Mouse (Mus musculus): ENCODE results near the gene Olfr1309. TPM values are rescaled to one million over a fixed set of nuclear protein-coding genes. Genes with fewer than 3 reads are reported as not detected.
"Not testable (repeated sequence)": the region's sequence is repeated elsewhere in the genome, so short reads cannot be mapped to it uniquely, and the experiment has no call there.

Olfr1309 gene
- not detected in 2 replicates for polyA plus RNA-seq (2014; fragmentation: Nextera tagmentation; extraction: Ambion mirVana)

DNA sequence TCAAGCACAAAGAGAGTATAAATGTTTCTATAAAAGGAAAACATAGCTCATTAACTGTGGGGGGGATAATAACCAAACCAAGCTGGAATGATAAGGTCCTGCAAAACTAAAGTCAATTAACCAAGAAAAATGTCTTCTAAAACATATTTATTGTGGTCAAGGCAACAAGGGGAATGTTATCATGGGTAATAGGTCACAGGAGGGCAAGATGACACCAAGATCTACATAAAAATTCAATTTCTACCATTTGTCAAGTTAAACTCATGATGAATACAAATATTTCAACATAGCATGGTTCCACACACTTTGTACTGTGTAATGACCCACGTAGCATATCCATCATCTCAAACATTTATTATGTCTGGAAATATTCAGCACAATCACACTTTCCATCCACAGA, at the start of gene Olfr1309:
TSS of gene Olfr1309 (minus strand) at position 101 of the 400 bp plus-strand sequence.
- Histone ChIP-seq H3K9ac (ENCODE audit: low read depth, low read length) (no peak within 1 kb of the TSS), H3K4me1 (ENCODE audit: control insufficient read depth, insufficient read depth, low read length) (no peaks in the 10 kb centered on the region), H3K27ac (ENCODE audit: low read depth, low read length) (no peak within 1 kb of the TSS), H3K4me2 (replicated peaks; ENCODE audit: low read depth, low read length) (no peak within 1 kb of the TSS), H3K9me3 (ENCODE audit: control insufficient read depth, low read length) (no peaks in the 10 kb centered on the region), H3K27me3 (ENCODE audit: control insufficient read depth, insufficient read depth, low read length) (no peaks in the 10 kb centered on the region), H3K4me3 (ENCODE audit: low read length) (no peak within 1 kb of the TSS), H3K36me3 (ENCODE audit: control insufficient read depth, insufficient read depth, low read length) (no peaks in the 10 kb centered on the region)
- no peak for ATAC-seq (ENCODE audit: low FRiP score, low TSS enrichment)
- 64% methylated on average over 1 of the region's 1 CpGs for WGBS

DNA sequence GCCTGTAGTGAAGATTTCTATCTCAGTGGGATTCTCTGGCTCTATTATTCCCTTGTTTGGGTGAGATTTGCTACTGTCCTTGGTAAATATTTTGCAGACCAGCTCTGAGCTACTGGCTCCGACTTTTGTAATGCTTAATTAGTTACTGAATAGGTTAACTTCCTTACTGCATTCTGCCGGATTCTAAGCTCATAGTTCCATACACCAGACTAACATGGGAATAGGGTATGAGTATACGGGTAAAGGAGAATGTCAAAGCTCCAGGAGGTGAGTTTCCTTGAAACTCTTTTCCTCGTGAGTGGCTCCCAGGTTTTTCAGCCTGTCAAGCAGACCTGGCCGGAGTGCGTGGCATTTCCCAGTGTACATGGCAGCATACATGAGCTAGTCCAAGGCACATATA, 36.9 kb upstream of the Olfr1309 start:
- H3K9me3 ChIP-seq (ENCODE audit: control insufficient read depth, low read length); H3K36me3 ChIP-seq (ENCODE audit: control insufficient read depth, insufficient read depth, low read length); H3K4me1 ChIP-seq (ENCODE audit: control insufficient read depth, insufficient read depth, low read length); H3K27me3 ChIP-seq (ENCODE audit: control insufficient read depth, insufficient read depth, low read length); H3K9ac ChIP-seq (ENCODE audit: low read depth, low read length); ATAC-seq (ENCODE audit: low FRiP score, low TSS enrichment); H3K27ac ChIP-seq (ENCODE audit: low read depth, low read length); H3K4me2 ChIP-seq (replicated peaks; ENCODE audit: low read depth, low read length); H3K4me3 ChIP-seq (ENCODE audit: low read length): not testable (repeated sequence)
- 51% methylated on average over 6 of the region's 6 CpGs for WGBS

DNA sequence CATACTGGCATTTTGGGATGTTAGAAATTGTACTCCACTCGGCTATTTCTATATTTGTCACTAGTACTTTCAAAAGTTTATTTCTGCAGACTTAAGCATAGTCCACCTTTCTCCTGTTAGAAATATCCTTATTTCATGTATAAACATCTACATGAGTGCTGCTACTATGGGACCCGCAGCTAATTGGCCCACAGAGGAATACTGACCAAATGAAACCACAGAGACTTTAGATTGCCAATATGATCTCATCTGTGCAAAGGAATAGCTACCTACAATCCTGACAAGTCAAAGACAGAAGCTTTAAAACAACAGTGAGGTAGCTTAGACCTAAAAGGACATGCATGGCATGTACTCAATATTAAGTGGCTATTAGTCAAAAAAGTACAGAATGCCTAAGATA, 34.2 kb upstream of the Olfr1309 start, which contains the start of gene Olfr1311:
TSS of gene Olfr1311 (minus strand) at position 101 of the 400 bp plus-strand sequence.
- no peak within 1 kb of the TSS for H3K27ac ChIP-seq (ENCODE audit: low read depth, low read length)
- no peak within 1 kb of the TSS for H3K4me3 ChIP-seq (ENCODE audit: low read length)
- H3K36me3 ChIP-seq (ENCODE audit: control insufficient read depth, insufficient read depth, low read length) = no peaks in the 10 kb centered on the region
- no peak for ATAC-seq (ENCODE audit: low FRiP score, low TSS enrichment)
- no peaks in the 10 kb centered on the region for H3K4me1 ChIP-seq (ENCODE audit: control insufficient read depth, insufficient read depth, low read length)
- no peak within 1 kb of the TSS for H3K9ac ChIP-seq (ENCODE audit: low read depth, low read length)
- no peaks in the 10 kb centered on the region for H3K9me3 ChIP-seq (ENCODE audit: control insufficient read depth, low read length)
- H3K4me2 ChIP-seq (replicated peaks; ENCODE audit: low read depth, low read length) = no peak within 1 kb of the TSS
- WGBS = 89% methylated on average over 2 of the region's 2 CpGs
- H3K27me3 ChIP-seq (ENCODE audit: control insufficient read depth, insufficient read depth, low read length) = no peaks in the 10 kb centered on the region

DNA sequence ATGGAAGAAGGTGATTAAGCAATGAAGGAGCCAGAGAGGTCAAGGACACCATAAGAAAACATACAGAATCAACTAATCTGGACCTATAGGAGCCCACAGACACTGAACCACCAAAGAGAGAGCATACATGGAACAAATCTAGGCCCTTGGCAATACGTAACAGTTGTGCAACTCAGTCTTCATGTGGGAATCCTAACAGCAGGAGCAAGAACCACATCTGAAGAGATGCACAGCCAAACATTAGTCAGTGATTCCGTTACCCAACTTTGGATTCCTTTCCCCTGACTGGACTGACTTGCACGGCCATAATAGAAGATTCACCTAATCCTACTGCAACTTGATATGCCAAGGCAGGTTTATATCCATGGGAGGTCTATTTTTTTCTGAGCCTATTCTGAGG, 24.8 kb upstream of the Olfr1309 start:
- Histone ChIP-seq H3K36me3 (ENCODE audit: control insufficient read depth, insufficient read depth, low read length) (no peaks in the 10 kb centered on the region), H3K4me1 (ENCODE audit: control insufficient read depth, insufficient read depth, low read length) (no peaks in the 10 kb centered on the region), H3K4me3 (ENCODE audit: low read length) (no peak overlapping the region), H3K27ac (ENCODE audit: low read depth, low read length) (no peak overlapping the region), H3K9me3 (ENCODE audit: control insufficient read depth, low read length) (no peaks in the 10 kb centered on the region), H3K9ac (ENCODE audit: low read depth, low read length) (no peak overlapping the region), H3K4me2 (replicated peaks; ENCODE audit: low read depth, low read length) (no peak overlapping the region), H3K27me3 (ENCODE audit: control insufficient read depth, insufficient read depth, low read length) (no peaks in the 10 kb centered on the region)
- no peak for ATAC-seq (ENCODE audit: low FRiP score, low TSS enrichment)
- 79% methylated on average over 3 of the region's 3 CpGs for WGBS

DNA sequence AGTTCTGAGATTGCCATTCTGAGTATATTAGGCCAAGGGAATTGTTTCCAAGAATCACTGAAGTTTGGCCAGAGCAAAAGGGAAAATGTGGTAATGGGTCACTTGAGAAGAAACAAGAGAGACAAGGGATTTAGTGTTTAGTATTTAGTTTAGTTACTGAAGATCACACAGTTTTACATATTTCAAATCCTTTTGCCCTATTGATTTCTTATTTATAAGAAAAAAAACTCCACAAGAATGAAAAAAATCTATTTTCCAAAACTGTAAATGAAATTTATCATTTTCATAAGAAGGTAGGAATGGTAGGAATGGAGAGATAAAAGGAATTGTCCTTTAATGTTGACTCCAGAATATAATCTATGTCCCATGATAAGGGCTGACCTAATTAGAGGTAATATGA, 22.5 kb upstream of the Olfr1309 start, which contains the start of gene Olfr1310:
TSS of gene Olfr1310 (minus strand) at position 101 of the 400 bp plus-strand sequence.
- no peak within 1 kb of the TSS for H3K4me3 ChIP-seq (ENCODE audit: low read length)
- no peaks in the 10 kb centered on the region for H3K27me3 ChIP-seq (ENCODE audit: control insufficient read depth, insufficient read depth, low read length)
- H3K9me3 ChIP-seq (ENCODE audit: control insufficient read depth, low read length) = no peaks in the 10 kb centered on the region
- no peak within 1 kb of the TSS for H3K9ac ChIP-seq (ENCODE audit: low read depth, low read length)
- H3K4me1 ChIP-seq (ENCODE audit: control insufficient read depth, insufficient read depth, low read length) = no peaks in the 10 kb centered on the region
- no peak within 1 kb of the TSS for H3K27ac ChIP-seq (ENCODE audit: low read depth, low read length)
- no peaks in the 10 kb centered on the region for H3K36me3 ChIP-seq (ENCODE audit: control insufficient read depth, insufficient read depth, low read length)
- no peak for ATAC-seq (ENCODE audit: low FRiP score, low TSS enrichment)
- H3K4me2 ChIP-seq (replicated peaks; ENCODE audit: low read depth, low read length) = no peak within 1 kb of the TSS

DNA sequence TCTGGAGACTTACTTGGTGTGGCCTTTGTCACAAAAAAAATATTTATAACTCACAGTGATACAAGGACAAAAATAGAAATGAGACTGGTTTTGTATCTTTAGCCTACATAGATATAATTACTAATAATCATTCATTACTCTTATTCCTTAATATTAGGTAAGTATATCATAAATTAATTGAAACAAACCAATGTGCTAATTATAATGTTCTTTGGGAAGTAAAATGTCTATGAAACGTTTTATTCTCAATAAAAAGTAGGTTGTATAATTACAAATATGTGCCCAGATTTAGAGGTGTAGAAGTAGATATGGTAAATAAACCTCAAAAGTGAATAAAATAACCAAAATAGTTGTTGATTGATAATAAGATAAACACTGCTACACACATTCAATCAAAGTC, 25.2 kb downstream of the Olfr1309 start, which contains the start of gene Olfr1308:
TSS of gene Olfr1308 (minus strand) at position 101 of the 400 bp plus-strand sequence.
- 67% methylated on average over 1 of the region's 1 CpGs for WGBS
- no peaks in the 10 kb centered on the region for H3K27me3 ChIP-seq (ENCODE audit: control insufficient read depth, insufficient read depth, low read length)
- no peak for ATAC-seq (ENCODE audit: low FRiP score, low TSS enrichment)
- no peak within 1 kb of the TSS for H3K27ac ChIP-seq (ENCODE audit: low read depth, low read length)
- no peaks in the 10 kb centered on the region for H3K9me3 ChIP-seq (ENCODE audit: control insufficient read depth, low read length)
- no peak within 1 kb of the TSS for H3K4me2 ChIP-seq (replicated peaks; ENCODE audit: low read depth, low read length)
- no peak within 1 kb of the TSS for H3K4me3 ChIP-seq (ENCODE audit: low read length)
- no peak within 1 kb of the TSS for H3K9ac ChIP-seq (ENCODE audit: low read depth, low read length)
- H3K4me1 ChIP-seq (ENCODE audit: control insufficient read depth, insufficient read depth, low read length) = no peaks in the 10 kb centered on the region
- H3K36me3 ChIP-seq (ENCODE audit: control insufficient read depth, insufficient read depth, low read length) = no peaks in the 10 kb centered on the region

DNA sequence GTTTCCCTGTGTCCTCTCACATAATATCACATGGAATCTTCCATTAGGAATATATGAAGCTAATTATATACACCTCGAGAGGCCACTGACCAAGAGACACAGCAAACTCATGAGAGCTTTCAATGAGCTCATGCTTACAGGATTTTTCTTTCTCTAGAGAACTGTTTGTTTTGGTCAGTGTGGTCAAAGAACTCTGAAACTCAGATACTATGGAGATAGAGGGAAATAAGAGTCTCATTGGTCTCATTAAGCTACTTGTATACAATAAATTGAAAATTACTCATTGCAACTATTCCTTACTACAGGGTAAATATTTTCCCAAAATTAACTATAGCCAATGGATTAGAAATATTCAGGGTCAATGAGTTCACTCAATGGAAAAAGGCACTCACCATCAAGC, 40.7 kb downstream of the Olfr1309 start, which contains the start of gene Olfr1307:
TSS of gene Olfr1307 (minus strand) at position 101 of the 400 bp plus-strand sequence.
- Histone ChIP-seq H3K27ac (ENCODE audit: low read depth, low read length) (no peak within 1 kb of the TSS), H3K4me3 (ENCODE audit: low read length) (no peak within 1 kb of the TSS), H3K27me3 (ENCODE audit: control insufficient read depth, insufficient read depth, low read length) (no peaks in the 10 kb centered on the region), H3K9me3 (ENCODE audit: control insufficient read depth, low read length) (no peaks in the 10 kb centered on the region), H3K4me2 (replicated peaks; ENCODE audit: low read depth, low read length) (no peak within 1 kb of the TSS), H3K36me3 (ENCODE audit: control insufficient read depth, insufficient read depth, low read length) (no peaks in the 10 kb centered on the region), H3K4me1 (ENCODE audit: control insufficient read depth, insufficient read depth, low read length) (no peaks in the 10 kb centered on the region), H3K9ac (ENCODE audit: low read depth, low read length) (no peak within 1 kb of the TSS)
- no peak for ATAC-seq (ENCODE audit: low FRiP score, low TSS enrichment)
- 85% methylated on average over 1 of the region's 1 CpGs for WGBS

Other genes with a start within 250 kb of the Olfr1309 start
- not detected in 2 replicates for gene Olfr1301, start 239.3 kb downstream of the Olfr1309 start, polyA plus RNA-seq (2014; fragmentation: Nextera tagmentation; extraction: Ambion mirVana)
- gene Olfr1302, start 212.9 kb downstream of the Olfr1309 start, polyA plus RNA-seq (2014; fragmentation: Nextera tagmentation; extraction: Ambion mirVana) = not detected in 2 replicates
- not detected in 2 replicates for gene Olfr1303, start 169.9 kb downstream of the Olfr1309 start, polyA plus RNA-seq (2014; fragmentation: Nextera tagmentation; extraction: Ambion mirVana)
- not detected in 2 replicates for gene Olfr1305, start 113.1 kb downstream of the Olfr1309 start, polyA plus RNA-seq (2014; fragmentation: Nextera tagmentation; extraction: Ambion mirVana)
- not detected in 2 replicates for gene Olfr1306, start 74.0 kb downstream of the Olfr1309 start, polyA plus RNA-seq (2014; fragmentation: Nextera tagmentation; extraction: Ambion mirVana)
- not detected in 2 replicates for gene Olfr1307, start 40.8 kb downstream of the Olfr1309 start, polyA plus RNA-seq (2014; fragmentation: Nextera tagmentation; extraction: Ambion mirVana)
- not detected in 2 replicates for gene Olfr1308, start 25.3 kb downstream of the Olfr1309 start, polyA plus RNA-seq (2014; fragmentation: Nextera tagmentation; extraction: Ambion mirVana)
- gene Olfr1310, start 22.4 kb upstream of the Olfr1309 start, polyA plus RNA-seq (2014; fragmentation: Nextera tagmentation; extraction: Ambion mirVana) = not detected in 2 replicates
- gene Olfr1311, start 34.1 kb upstream of the Olfr1309 start, polyA plus RNA-seq (2014; fragmentation: Nextera tagmentation; extraction: Ambion mirVana) = not detected in 2 replicates
- not detected in 2 replicates for gene Olfr1312, start 60.0 kb upstream of the Olfr1309 start, polyA plus RNA-seq (2014; fragmentation: Nextera tagmentation; extraction: Ambion mirVana)
- gene Olfr1313, start 87.6 kb upstream of the Olfr1309 start, polyA plus RNA-seq (2014; fragmentation: Nextera tagmentation; extraction: Ambion mirVana) = not detected in 2 replicates
- gene Olfr1314, start 106.5 kb upstream of the Olfr1309 start, polyA plus RNA-seq (2014; fragmentation: Nextera tagmentation; extraction: Ambion mirVana) = not detected in 2 replicates
- gene Olfr1315-ps1, start 125.2 kb upstream of the Olfr1309 start, polyA plus RNA-seq (2014; fragmentation: Nextera tagmentation; extraction: Ambion mirVana) = not detected in 2 replicates
- not detected in 2 replicates for gene Olfr1316, start 144.7 kb upstream of the Olfr1309 start, polyA plus RNA-seq (2014; fragmentation: Nextera tagmentation; extraction: Ambion mirVana)
- gene Olfr1317, start 150.0 kb upstream of the Olfr1309 start, polyA plus RNA-seq (2014; fragmentation: Nextera tagmentation; extraction: Ambion mirVana) = not detected in 2 replicates
- 0.09 TPM in 1 of 2 replicates, not detected in the other for gene Olfr1318, start 163.9 kb upstream of the Olfr1309 start, polyA plus RNA-seq (2014; fragmentation: Nextera tagmentation; extraction: Ambion mirVana)
- gene Lpcat4, start 249.2 kb upstream of the Olfr1309 start, polyA plus RNA-seq (2014; fragmentation: Nextera tagmentation; extraction: Ambion mirVana) = 17.1 and 24.3 TPM in 2 replicates

Data from kidney, embryonic 14.5 days (tissue).